9 mouse cellular contexts compared by ENCODE assay signal in the genomic region with DNA sequence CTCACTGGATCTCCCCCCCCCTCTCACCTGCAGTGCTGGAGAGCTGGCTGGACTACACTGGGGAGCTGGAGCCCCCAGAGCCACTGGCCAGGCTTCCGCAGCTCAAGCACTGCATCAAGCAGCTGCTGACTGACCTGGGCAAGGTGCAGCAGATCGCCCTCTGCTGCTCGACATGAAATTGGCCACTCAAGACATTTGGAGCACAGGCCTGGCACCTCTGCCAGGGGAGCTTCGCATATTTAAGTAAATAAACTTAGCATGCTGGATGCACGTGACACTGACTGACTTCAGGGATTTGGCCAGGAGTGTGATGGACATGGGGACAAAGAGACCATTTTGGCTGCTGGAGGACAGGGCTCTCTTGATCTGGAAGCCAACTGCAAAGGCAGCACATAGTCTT. TPM values are rescaled to one million over a fixed set of nuclear protein-coding genes. Genes with fewer than 3 reads are reported as not detected.
DNase-seq lines count a peak whose midpoint lies in the region; ATAC-seq and TF ChIP-seq lines count a peak whose summit lies in the region.
"Had no signal": no experiment of that assay in that cellular context is flagged by ENCODE, and none has a peak within 500 bp of the region (broad histone marks: within the 10 kb centered on the region; RNA-seq: fewer than 3 reads in every experiment).

No protein-coding gene starts in this region.

- peaks cover 30% of the 10 kb centered on the region; the same call in 1 of the 2 replicates for H3K36me3 ChIP-seq in intestine, postnatal 0 days (ENCODE audit: control insufficient read depth, insufficient read depth)
- H3K36me3 ChIP-seq in intestine, embryonic 15.5 days, result peaks cover 3% of the 10 kb centered on the region; the same call in 1 of the 2 replicates

- H3K4me1 ChIP-seq in intestine, postnatal 0 days (replicated peaks; ENCODE audit: control insufficient read depth, insufficient read depth, low read length), result no peaks in the 10 kb centered on the region
- H3K4me1 ChIP-seq in intestine, embryonic 15.5 days (replicated peaks), result peaks cover 3% of the 10 kb centered on the region; the same call in 1 of the 2 replicates

- 54% methylated on average over 5 of the region's 5 CpGs for WGBS in intestine, postnatal 0 days
- 59% methylated on average over 5 of the region's 5 CpGs for WGBS in intestine, embryonic 15.5 days

- H3K27ac ChIP-seq in intestine, postnatal 0 days (ENCODE audit: low read depth, low read length), result no peak overlapping the region
- no peak overlapping the region for H3K27ac ChIP-seq in intestine, embryonic 15.5 days
- H3K27ac ChIP-seq: limb, embryonic 13.5 days had no signal

- no peak overlapping the region for H3K9ac ChIP-seq in intestine, postnatal 0 days (ENCODE audit: low read depth, low read length)
- no peak overlapping the region for H3K9ac ChIP-seq in intestine, embryonic 15.5 days
- H3K9ac ChIP-seq: limb, embryonic 13.5 days had no signal

- H3K4me2 ChIP-seq in intestine, postnatal 0 days (replicated peaks; ENCODE audit: low read depth), result no peak overlapping the region
- no peak overlapping the region for H3K4me2 ChIP-seq in intestine, embryonic 15.5 days (replicated peaks)
- H3K4me2 ChIP-seq: limb, embryonic 13.5 days had no signal

- H3K4me3 ChIP-seq in intestine, postnatal 0 days (ENCODE audit: low read depth, low read length), result no peak overlapping the region
- H3K4me3 ChIP-seq in intestine, embryonic 15.5 days (replicated peaks), result no peak overlapping the region
- H3K4me3 ChIP-seq: limb, embryonic 13.5 days had no signal

- ATAC-seq in intestine, postnatal 0 days, result no peak
- ATAC-seq in intestine, embryonic 15.5 days, result no peak

- H3K27me3 ChIP-seq in intestine, postnatal 0 days (replicated peaks; ENCODE audit: control insufficient read depth, insufficient read depth, low read length), result no peaks in the 10 kb centered on the region
- H3K27me3 ChIP-seq in intestine, embryonic 15.5 days (replicated peaks), result no peaks in the 10 kb centered on the region
- H3K27me3 ChIP-seq: limb, embryonic 13.5 days had no signal

- no peaks in the 10 kb centered on the region for H3K9me3 ChIP-seq in intestine, postnatal 0 days (ENCODE audit: control insufficient read depth)
- no peaks in the 10 kb centered on the region for H3K9me3 ChIP-seq in intestine, embryonic 15.5 days
- H3K9me3 ChIP-seq: limb, embryonic 13.5 days had no signal

- peak; percentile 29 to 30 for DNase-seq in B cell, adult 2 months
- DNase-seq in ES-CJ7 (ENCODE audit: low read depth, low spot score), result peak; percentile 56
- peak; percentile 58 to 75 for DNase-seq in kidney, postnatal 25 days
- DNase-seq in frontal cortex, postnatal 25 days (ENCODE audit: low spot score in 2 of 2), result no peak
- no peak for DNase-seq in layer of hippocampus, adult 9-10 months (ENCODE audit: low spot score)
- no peak for DNase-seq in right cerebral cortex, postnatal 36 days (ENCODE audit: low spot score in 2 of 2)

- peak; percentile 64 for TF ChIP-seq CTCF in intestine, postnatal 0 days (IDR thresholded peaks at IDR 0.05; ENCODE audit: low read depth)

RNA-seq across cellular contexts. Expression of a gene that starts 4.8 kb away (rescaled TPM):
- 9.4 and 9.6 TPM in 2 replicates for polyA plus RNA-seq in intestine, postnatal 0 days (2015; fragmentation: Nextera tagmentation; extraction: Ambion mirVana)
- 4.4 and 5.0 TPM in 2 replicates for polyA plus RNA-seq in intestine, embryonic 15.5 days (2015; fragmentation: Nextera tagmentation; extraction: Ambion mirVana)

RNA-seq across cellular contexts. Expression of a gene that starts 5.2 kb away (rescaled TPM):
- 187 and 200 TPM in 2 replicates for polyA plus RNA-seq in intestine, postnatal 0 days (2015; fragmentation: Nextera tagmentation; extraction: Ambion mirVana)
- polyA plus RNA-seq in intestine, embryonic 15.5 days (2015; fragmentation: Nextera tagmentation; extraction: Ambion mirVana), result 62.8 and 75.2 TPM in 2 replicates

Comparison
In these comparisons a context has a peak if more than half of its experiments do, and no peak if none do; other contexts are left out.
1. DNase-seq: peak in B cell, adult 2 months (2 of 2), ES-CJ7 (single experiment) and kidney, postnatal 25 days (2 of 2); none in frontal cortex, postnatal 25 days (0 of 2), layer of hippocampus, adult 9-10 months (single experiment) and right cerebral cortex, postnatal 36 days (0 of 2).